In genomic region chr3:137622895-137623580, GRCm38 (mm10) we compare ENCODE assay signal across 9 mouse cellular contexts. TPM values are rescaled to one million over a fixed set of nuclear protein-coding genes. Genes with fewer than 3 reads are reported as not detected.
DNase-seq lines count a peak whose midpoint lies in the region; ATAC-seq and TF ChIP-seq lines count a peak whose summit lies in the region.
"Had no signal": no experiment of that assay in that cellular context is flagged by ENCODE, and none has a peak within 500 bp of the region (broad histone marks: within the 10 kb centered on the region; RNA-seq: fewer than 3 reads in every experiment).

No protein-coding gene starts in this region.

- no peak for TF ChIP-seq POLR2A in ES-Bruce4 (IDR thresholded peaks at IDR 0.05; ENCODE audit: insufficient read depth, low read length)

- TF ChIP-seq CTCF in ES-Bruce4 (IDR thresholded peaks at IDR 0.05; ENCODE audit: low read depth, low read length), result no peak

- H3K9me3 ChIP-seq in ES-Bruce4 (replicated peaks; ENCODE audit: control insufficient read depth, insufficient read depth, low read length, poor library complexity, severe bottlenecking), result peaks cover 3% of the 10 kb centered on the region
- no peaks in the 10 kb centered on the region for H3K9me3 ChIP-seq in forebrain, embryonic 16.5 days (ENCODE audit: control insufficient read depth, low read length)
- H3K9me3 ChIP-seq in liver, embryonic 12.5 days (replicated peaks), result no peaks in the 10 kb centered on the region

- H3K4me2 ChIP-seq in forebrain, embryonic 16.5 days (ENCODE audit: low read length), result peak overlapping the region; percentile 88
- peak overlapping the region; percentile 71 for H3K4me2 ChIP-seq in liver, embryonic 12.5 days

- H3K4me3 ChIP-seq in ES-Bruce4 (ENCODE audit: low read depth, low read length), result peak overlapping the region; percentile 51
- peak overlapping the region; percentile 53 for H3K4me3 ChIP-seq in forebrain, embryonic 16.5 days (replicated peaks; ENCODE audit: low read length)
- H3K4me3 ChIP-seq in liver, embryonic 12.5 days, result peak overlapping the region; percentile 48

- no peaks in the 10 kb centered on the region for H3K4me1 ChIP-seq in ES-Bruce4 (ENCODE audit: control insufficient read depth, insufficient read depth, low read length)
- H3K4me1 ChIP-seq in forebrain, embryonic 16.5 days (replicated peaks; ENCODE audit: control insufficient read depth, insufficient read depth, low read length), result peaks cover 16% of the 10 kb centered on the region
- H3K4me1 ChIP-seq in liver, embryonic 12.5 days, result no peaks in the 10 kb centered on the region

- H3K27ac ChIP-seq in ES-Bruce4 (ENCODE audit: insufficient read depth, low read length), result no peak overlapping the region
- H3K27ac ChIP-seq in forebrain, embryonic 16.5 days (ENCODE audit: low read length), result no peak overlapping the region
- H3K27ac ChIP-seq in liver, embryonic 12.5 days, result no peak overlapping the region

- peak; percentile 5; the same call in 1 of the 2 replicates for ATAC-seq in forebrain, embryonic 16.5 days
- ATAC-seq in liver, embryonic 12.5 days, result no peak

- no peak for TF ChIP-seq EP300 in ES-Bruce4 (IDR thresholded peaks at IDR 0.05; ENCODE audit: insufficient read depth, low read depth, low read length)

- H3K36me3 ChIP-seq in ES-Bruce4 (ENCODE audit: control insufficient read depth, insufficient read depth, low read length, poor library complexity, severe bottlenecking), result 0 out of 2 replicates have a peak, but pooled peaks cover 10% of the 10 kb centered on the region
- H3K36me3 ChIP-seq in forebrain, embryonic 16.5 days (ENCODE audit: control insufficient read depth, insufficient read depth), result no peaks in the 10 kb centered on the region
- H3K36me3 ChIP-seq in liver, embryonic 12.5 days, result no peaks in the 10 kb centered on the region

- 24% methylated on average over 14 of the region's 14 CpGs for WGBS in forebrain, embryonic 16.5 days
- WGBS in liver, embryonic 12.5 days (ENCODE audit: insufficient replicate concordance), result 28% methylated on average over 14 of the region's 14 CpGs

- H3K9ac ChIP-seq in ES-Bruce4 (ENCODE audit: low read depth, poor library complexity, severe bottlenecking), result peak overlapping the region; percentile 51; the same call in 1 of the 2 replicates
- H3K9ac ChIP-seq in forebrain, embryonic 16.5 days (replicated peaks; ENCODE audit: low read depth, low read length), result peak overlapping the region; percentile 53
- H3K9ac ChIP-seq in liver, embryonic 12.5 days, result no peak overlapping the region

- intact Hi-C loops in left cerebral cortex, postnatal 14 days (cut with DNase I), result loop anchor here (5.0 kb wide), 2 partner anchors 61 to 129 kb away; no protein-coding TSS in a partner anchor

- DNase-seq in heart, adult 11 months, result peak; percentile 86
- no peak for DNase-seq in heart, adult 18-20 months
- no peak for DNase-seq in right cerebral cortex, adult 2 months (ENCODE audit: low spot score in 2 of 2)
- DNase-seq in thymus, adult 18-20 months, result no peak
- no peak for DNase-seq in left cerebral cortex, postnatal 14 days (ENCODE audit: low spot score in 2 of 2)

- H3K27me3 ChIP-seq in ES-Bruce4 (ENCODE audit: control insufficient read depth, insufficient read depth, low read length, poor library complexity, severe bottlenecking), result no peaks in the 10 kb centered on the region; the same call in none of the 2 replicates
- H3K27me3 ChIP-seq in forebrain, embryonic 16.5 days (replicated peaks; ENCODE audit: control insufficient read depth, insufficient read depth, low read length), result peaks cover 11% of the 10 kb centered on the region; the same call in 1 of the 2 replicates
- H3K27me3 ChIP-seq in liver, embryonic 12.5 days (replicated peaks), result peaks cover 34% of the 10 kb centered on the region

RNA-seq across cellular contexts. Expression of gene Ddit4l, which starts 1.6 kb away (rescaled TPM):
- 1 to 10 TPM; 1.3 to 1.8 TPM for total RNA-seq in heart, adult 18-20 months (2021)
- polyA plus RNA-seq in ES-Bruce4 (2011; ENCODE audit: insufficient read depth, insufficient read length, low read depth, missing spikeins), result 11.4 and 13.9 TPM in 2 replicates
- 6.1 and 6.7 TPM in 2 replicates for polyA plus RNA-seq in forebrain, embryonic 16.5 days (2015; fragmentation: Nextera tagmentation; extraction: Ambion mirVana)
- 0.23 and 0.89 TPM in 2 replicates for polyA plus RNA-seq in liver, embryonic 12.5 days (2016; fragmentation: Nextera tagmentation; extraction: Ambion mirVana)
- 10 to 100 TPM; 11.6 to 14.4 TPM for total RNA-seq in left cerebral cortex, postnatal 14 days (2021)

RNA-seq across cellular contexts. Expression of gene Gm21962, which starts 48.3 kb away (rescaled TPM):
- total RNA-seq in heart, adult 18-20 months (2021), result not detected
- polyA plus RNA-seq in ES-Bruce4 (2011; ENCODE audit: insufficient read depth, insufficient read length, low read depth, missing spikeins), result not detected in 2 replicates
- polyA plus RNA-seq in forebrain, embryonic 16.5 days (2015; fragmentation: Nextera tagmentation; extraction: Ambion mirVana), result not detected in 2 replicates
- not detected in 2 replicates for polyA plus RNA-seq in liver, embryonic 12.5 days (2016; fragmentation: Nextera tagmentation; extraction: Ambion mirVana)
- total RNA-seq in left cerebral cortex, postnatal 14 days (2021), result not detected
- total RNA-seq: heart, postnatal 14 days had no signal
